Mouse (Mus musculus): ENCODE data around the gene Ergic1. TPM values are rescaled to one million over a fixed set of nuclear protein-coding genes. Genes with fewer than 3 reads are reported as not detected.
A peak's percentile ranks its signal among the peaks of the same experiment; 100 is the strongest.

The Ergic1 gene
- polyA plus RNA-seq, 1 experiment from 2014 or later, result 115 TPM

DNA sequence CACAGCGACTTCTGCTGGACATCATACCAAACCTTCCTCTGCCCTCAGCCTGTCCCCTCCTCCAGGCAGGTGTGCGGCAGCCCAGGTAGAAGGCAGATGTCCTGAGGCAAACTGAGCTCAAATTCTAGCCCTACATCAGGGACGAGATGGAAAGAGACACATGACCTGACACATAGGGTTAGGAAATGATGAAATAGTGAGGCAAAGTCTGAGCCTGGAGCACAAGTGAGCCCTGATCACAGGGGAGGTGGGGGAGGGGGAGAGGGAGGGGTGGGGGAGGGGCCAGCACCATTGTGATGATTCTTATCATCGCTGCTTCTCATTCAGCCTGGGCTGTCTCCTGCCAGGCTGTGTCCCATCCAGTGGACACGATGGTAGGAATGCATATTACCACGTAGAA, 40.6 kb downstream of the Ergic1 start:
- peak overlapping the region; percentile 67 for H3K27ac ChIP-seq (ENCODE audit: poor library complexity, severe bottlenecking)
- no peak overlapping the region for H3K4me2 ChIP-seq
- no peaks in the 10 kb centered on the region for H3K27me3 ChIP-seq (replicated peaks)
- peaks cover 39% of the 10 kb centered on the region for H3K4me1 ChIP-seq (replicated peaks)
- WGBS, result 46% methylated on average over 6 of the region's 6 CpGs
- H3K9ac ChIP-seq, result 0 out of 2 replicates have a peak overlapping the region, but pooled peaks have one; percentile 46
- H3K36me3 ChIP-seq, result peaks cover 13% of the 10 kb centered on the region; the same call in 1 of the 2 replicates
- 0 out of 2 replicates have a peak, but pooled peaks have one; percentile 9 for ATAC-seq (ENCODE audit: insufficient number of reproducible peaks, low FRiP score)
- H3K4me3 ChIP-seq, result no peak overlapping the region
- H3K9me3 ChIP-seq (replicated peaks), result no peaks in the 10 kb centered on the region

DNA sequence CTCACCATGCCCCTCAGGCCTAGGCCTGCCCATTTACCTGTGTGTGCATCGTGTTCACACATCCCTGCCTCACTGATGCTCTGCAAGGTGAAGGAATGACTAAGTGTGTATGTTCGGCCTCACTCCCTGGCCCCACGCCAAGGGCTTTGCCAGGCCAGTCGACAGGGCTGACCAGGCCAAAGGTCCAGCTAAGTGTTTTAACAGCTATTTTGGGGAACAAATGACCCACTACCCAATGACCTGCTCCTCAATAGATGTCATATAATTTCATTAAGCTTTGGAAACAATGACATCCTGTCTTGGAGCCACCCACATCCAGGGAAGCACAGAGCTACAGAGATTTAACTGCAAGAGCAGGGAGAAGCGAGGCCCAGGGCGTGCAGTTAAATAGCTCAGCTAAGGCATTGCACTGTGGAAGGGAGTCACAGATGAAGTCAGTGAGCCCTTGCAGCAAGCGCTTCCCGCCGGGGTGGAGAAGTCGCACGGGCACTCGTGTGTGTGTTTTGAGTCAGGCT, 41.1 kb downstream of the Ergic1 start:
- H3K36me3 ChIP-seq, result peaks cover 13% of the 10 kb centered on the region; the same call in 1 of the 2 replicates
- no peaks in the 10 kb centered on the region for H3K9me3 ChIP-seq (replicated peaks)
- H3K27ac ChIP-seq (ENCODE audit: poor library complexity, severe bottlenecking), result peak overlapping the region; percentile 67
- 58% methylated on average over 12 of the region's 12 CpGs for WGBS
- H3K4me3 ChIP-seq, result no peak overlapping the region
- peaks cover 34% of the 10 kb centered on the region for H3K4me1 ChIP-seq (replicated peaks)
- H3K27me3 ChIP-seq (replicated peaks), result no peaks in the 10 kb centered on the region
- no peak overlapping the region for H3K4me2 ChIP-seq
- H3K9ac ChIP-seq, result no peak overlapping the region; the same call in 1 of the 2 replicates
- 0 out of 2 replicates have a peak, but pooled peaks have one; percentile 16 for ATAC-seq (ENCODE audit: insufficient number of reproducible peaks, low FRiP score)

DNA sequence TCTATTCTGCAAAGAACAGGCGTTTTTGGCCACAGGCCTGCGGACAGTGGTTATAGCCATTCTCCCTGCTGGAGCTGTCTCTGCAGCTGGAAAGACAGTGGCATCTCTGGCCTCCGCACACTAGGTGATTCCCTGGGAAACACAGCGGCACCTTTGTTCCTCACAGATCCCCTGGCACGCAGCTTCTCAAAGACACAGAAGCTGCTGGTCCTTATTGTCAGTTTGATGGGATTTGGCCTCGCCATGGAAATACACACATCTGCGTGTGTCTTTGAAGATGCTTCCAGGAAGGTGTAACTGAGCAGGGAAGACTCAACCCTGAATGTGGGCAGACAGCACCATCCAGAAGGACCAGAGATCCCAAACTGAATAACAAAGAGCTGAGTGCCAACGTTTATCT, 42.0 kb downstream of the Ergic1 start:
- H3K4me2 ChIP-seq, result no peak overlapping the region
- 86% methylated on average over 8 of the region's 8 CpGs for WGBS
- no peaks in the 10 kb centered on the region for H3K27me3 ChIP-seq (replicated peaks)
- no peak overlapping the region for H3K9ac ChIP-seq
- no peak overlapping the region for H3K4me3 ChIP-seq
- peak overlapping the region; percentile 67; the same call in 1 of the 2 replicates for H3K27ac ChIP-seq (ENCODE audit: poor library complexity, severe bottlenecking)
- peaks cover 37% of the 10 kb centered on the region for H3K4me1 ChIP-seq (replicated peaks)
- H3K36me3 ChIP-seq, result peaks cover 16% of the 10 kb centered on the region; the same call in 1 of the 2 replicates
- no peak for ATAC-seq (ENCODE audit: insufficient number of reproducible peaks, low FRiP score)
- no peaks in the 10 kb centered on the region for H3K9me3 ChIP-seq (replicated peaks)

DNA sequence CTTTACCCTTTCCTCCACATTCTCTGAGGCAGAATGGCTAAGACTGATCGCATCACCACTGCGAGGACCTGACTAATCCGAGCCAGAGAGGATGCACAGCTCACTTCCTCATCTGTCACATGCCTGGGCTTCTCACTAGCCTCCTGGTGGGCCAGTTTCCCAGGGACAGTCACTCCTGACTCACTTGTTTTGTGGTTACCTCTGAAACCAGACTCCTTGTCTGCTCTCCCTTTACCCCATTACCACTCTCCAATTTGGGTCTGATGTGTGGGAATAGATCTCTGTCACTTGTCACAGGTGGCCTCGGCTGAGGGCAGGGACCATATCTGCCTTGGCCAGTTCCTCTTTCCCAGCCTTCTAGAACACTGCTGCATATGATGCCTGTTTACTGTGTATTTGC, 44.3 kb downstream of the Ergic1 start:
- Histone ChIP-seq H3K4me3 (no peak overlapping the region), H3K36me3 (peaks cover 36% of the 10 kb centered on the region), H3K27me3 (replicated peaks) (no peaks in the 10 kb centered on the region), H3K9me3 (replicated peaks) (no peaks in the 10 kb centered on the region), H3K4me2 (no peak overlapping the region), H3K27ac (ENCODE audit: poor library complexity, severe bottlenecking) (no peak overlapping the region), H3K9ac (no peak overlapping the region), H3K4me1 (replicated peaks) (peaks cover 51% of the 10 kb centered on the region)
- ATAC-seq (ENCODE audit: insufficient number of reproducible peaks, low FRiP score), result no peak
- WGBS, result 71% methylated on average over 4 of the region's 4 CpGs

DNA sequence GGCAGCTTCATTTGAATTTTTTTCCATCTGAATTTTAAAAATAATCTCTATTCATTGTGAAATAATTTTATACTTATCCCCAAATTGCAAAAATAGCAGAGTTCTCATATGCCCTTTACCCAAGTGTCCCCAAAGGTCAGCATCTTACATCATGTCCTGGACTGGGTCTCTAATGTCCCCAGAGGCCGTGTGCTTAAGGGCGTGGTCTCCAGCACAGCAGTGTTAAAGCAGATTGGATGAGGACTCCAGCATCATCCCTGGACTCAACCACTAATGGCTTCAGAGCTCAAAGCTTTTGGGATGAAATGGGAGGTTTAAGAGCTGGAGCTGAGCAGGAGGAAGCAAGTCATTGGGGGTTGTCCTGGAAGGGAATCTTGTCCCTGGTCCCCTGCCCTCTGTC, 45.2 kb downstream of the Ergic1 start:
- H3K9me3 ChIP-seq (replicated peaks), result no peaks in the 10 kb centered on the region
- no peak overlapping the region for H3K27ac ChIP-seq (ENCODE audit: poor library complexity, severe bottlenecking)
- no peak overlapping the region for H3K4me2 ChIP-seq
- H3K36me3 ChIP-seq, result peaks cover 36% of the 10 kb centered on the region
- H3K4me1 ChIP-seq (replicated peaks), result peaks cover 49% of the 10 kb centered on the region
- 80% methylated on average over 2 of the region's 2 CpGs for WGBS
- H3K4me3 ChIP-seq, result no peak overlapping the region
- no peak for ATAC-seq (ENCODE audit: insufficient number of reproducible peaks, low FRiP score)
- H3K9ac ChIP-seq, result no peak overlapping the region
- H3K27me3 ChIP-seq (replicated peaks), result no peaks in the 10 kb centered on the region

DNA sequence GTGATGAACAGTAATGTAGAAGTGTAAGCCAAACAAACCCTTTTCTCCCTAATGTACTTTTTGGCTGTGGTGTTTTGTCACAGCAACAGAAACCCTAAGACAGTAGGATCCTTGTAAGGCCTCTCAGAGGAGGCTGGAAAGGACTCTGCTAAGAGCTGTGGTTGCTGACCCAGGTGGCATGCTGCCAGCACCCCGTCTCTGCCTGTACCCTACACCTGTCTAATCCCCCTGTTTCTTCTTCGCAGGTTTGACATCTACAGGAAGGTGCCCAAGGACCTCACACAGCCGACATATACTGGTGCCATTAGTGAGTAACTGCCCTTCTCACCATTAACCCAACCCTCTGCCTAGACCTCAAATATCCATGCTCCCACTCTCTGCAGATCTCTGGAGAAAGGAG, 47.1 kb downstream of the Ergic1 start:
- ATAC-seq (ENCODE audit: insufficient number of reproducible peaks, low FRiP score), result no peak
- WGBS, result 90% methylated on average over 3 of the region's 3 CpGs
- no peak overlapping the region for H3K4me3 ChIP-seq
- no peaks in the 10 kb centered on the region for H3K27me3 ChIP-seq (replicated peaks)
- H3K4me1 ChIP-seq (replicated peaks), result peaks cover 43% of the 10 kb centered on the region
- H3K9ac ChIP-seq, result no peak overlapping the region
- peaks cover 36% of the 10 kb centered on the region for H3K36me3 ChIP-seq
- H3K4me2 ChIP-seq, result no peak overlapping the region
- peak overlapping the region; percentile 17; the same call in 1 of the 2 replicates for H3K27ac ChIP-seq (ENCODE audit: poor library complexity, severe bottlenecking)
- no peaks in the 10 kb centered on the region for H3K9me3 ChIP-seq (replicated peaks)

DNA sequence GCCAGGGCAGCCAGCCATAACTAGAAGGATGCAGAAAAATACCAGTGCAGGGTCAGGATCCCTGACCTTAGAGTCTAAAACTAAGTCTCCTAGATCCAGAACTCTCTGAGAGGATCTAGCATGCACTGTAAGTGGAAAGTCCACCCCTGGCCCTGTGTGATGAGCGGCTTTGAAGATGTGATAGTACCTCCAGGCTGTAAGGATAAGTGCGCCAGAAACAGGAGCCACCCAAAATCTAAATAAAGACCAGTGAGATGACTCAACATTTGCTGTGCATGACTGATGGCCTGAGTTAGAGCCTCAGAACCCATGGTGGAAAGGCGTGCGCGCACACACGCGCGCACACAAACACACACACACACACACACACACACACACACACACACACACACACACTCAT, 47.6 kb downstream of the Ergic1 start:
- Histone ChIP-seq H3K4me3 (no peak overlapping the region), H3K27me3 (replicated peaks) (no peaks in the 10 kb centered on the region), H3K36me3 (peaks cover 38% of the 10 kb centered on the region), H3K4me1 (replicated peaks) (peaks cover 44% of the 10 kb centered on the region), H3K9me3 (replicated peaks) (no peaks in the 10 kb centered on the region), H3K4me2 (no peak overlapping the region), H3K9ac (no peak overlapping the region), H3K27ac (ENCODE audit: poor library complexity, severe bottlenecking) (peak overlapping the region; percentile 17; the same call in 1 of the 2 replicates)
- ATAC-seq (ENCODE audit: insufficient number of reproducible peaks, low FRiP score), result 0 out of 2 replicates have a peak, but pooled peaks have one; percentile 47
- WGBS, result 83% methylated on average over 8 of the region's 8 CpGs

DNA sequence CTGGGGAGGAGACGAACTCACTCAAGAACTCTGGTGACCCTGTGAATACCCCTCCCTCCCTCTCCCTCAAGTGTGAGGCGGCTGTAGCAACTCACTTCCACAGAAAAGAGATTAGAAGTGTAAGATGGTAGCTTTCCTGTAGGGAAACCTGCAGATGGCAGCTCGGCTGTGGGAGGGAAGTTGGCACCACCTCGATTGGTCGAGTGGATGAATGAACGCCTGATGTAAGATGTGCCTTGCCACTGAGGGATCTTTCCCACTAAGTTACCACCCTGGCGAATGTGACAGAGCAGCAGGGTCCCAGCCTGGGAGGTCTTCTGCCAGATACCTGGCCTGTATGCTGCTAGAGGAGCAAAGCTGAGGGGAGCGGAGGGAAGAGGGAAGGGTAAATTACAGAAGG, 48.5 kb downstream of the Ergic1 start:
- H3K27me3 ChIP-seq (replicated peaks), result no peaks in the 10 kb centered on the region

DNA sequence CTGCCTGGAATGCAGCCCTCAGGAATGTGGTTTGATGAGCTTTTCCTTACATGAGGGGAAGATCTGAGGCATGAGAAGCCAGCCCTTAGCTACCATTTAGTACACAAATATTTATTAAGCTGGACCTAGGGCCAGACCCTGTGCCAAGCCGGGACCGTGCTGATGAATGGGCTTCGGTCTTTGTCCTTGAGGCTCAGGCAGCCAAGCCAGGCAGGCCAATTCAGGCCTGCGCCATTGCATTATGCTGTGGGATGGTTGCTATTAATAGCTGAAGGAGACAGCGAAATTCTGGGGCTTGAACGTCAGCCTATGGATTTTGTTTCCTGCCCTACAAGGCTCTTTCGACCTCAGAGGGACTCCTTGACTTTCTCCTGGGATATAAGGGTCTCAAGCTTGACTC, 50.0 kb downstream of the Ergic1 start:
- WGBS, result 43% methylated on average over 7 of the region's 7 CpGs
- Histone ChIP-seq H3K4me1 (replicated peaks) (peaks cover 54% of the 10 kb centered on the region), H3K36me3 (peaks cover 50% of the 10 kb centered on the region), H3K4me2 (no peak overlapping the region), H3K9ac (peak overlapping the region; percentile 32; the same call in 1 of the 2 replicates), H3K9me3 (replicated peaks) (no peaks in the 10 kb centered on the region), H3K27ac (ENCODE audit: poor library complexity, severe bottlenecking) (peak overlapping the region; percentile 90), H3K4me3 (no peak overlapping the region), H3K27me3 (replicated peaks) (no peaks in the 10 kb centered on the region)
- ATAC-seq (ENCODE audit: insufficient number of reproducible peaks, low FRiP score), result no peak

More for the DNA sequence above, 48.5 kb downstream of the Ergic1 start:
- Histone ChIP-seq H3K4me1 (replicated peaks) (peaks cover 53% of the 10 kb centered on the region), H3K27ac (ENCODE audit: poor library complexity, severe bottlenecking) (no peak overlapping the region), H3K9me3 (replicated peaks) (no peaks in the 10 kb centered on the region), H3K9ac (no peak overlapping the region), H3K4me3 (no peak overlapping the region), H3K36me3 (peaks cover 47% of the 10 kb centered on the region), H3K4me2 (no peak overlapping the region)
- WGBS, result 81% methylated on average over 8 of the region's 8 CpGs
- no peak for ATAC-seq (ENCODE audit: insufficient number of reproducible peaks, low FRiP score)

DNA sequence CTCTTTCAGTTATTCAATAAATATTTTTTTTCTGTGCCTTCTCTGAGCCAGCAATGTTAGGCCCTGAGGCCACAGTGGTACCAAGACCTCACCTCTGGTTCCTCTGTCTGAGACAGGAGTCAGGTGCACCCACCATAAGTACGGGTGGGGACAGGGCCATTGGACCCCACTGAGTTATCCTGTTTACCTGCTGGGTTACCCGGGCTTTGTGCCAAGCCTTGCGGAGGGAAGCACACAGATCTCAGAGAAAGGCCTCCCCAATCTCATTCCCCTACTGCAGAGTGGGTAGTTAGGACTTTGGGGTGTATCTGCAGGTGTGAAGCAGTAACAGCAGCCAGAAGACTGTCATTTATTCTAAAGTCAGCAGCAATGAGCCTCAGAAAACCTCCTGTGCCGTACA, 50.6 kb downstream of the Ergic1 start:
- Histone ChIP-seq H3K4me2 (no peak overlapping the region), H3K36me3 (peaks cover 55% of the 10 kb centered on the region), H3K27me3 (replicated peaks) (no peaks in the 10 kb centered on the region), H3K9me3 (replicated peaks) (no peaks in the 10 kb centered on the region), H3K9ac (peak overlapping the region; percentile 21), H3K4me1 (replicated peaks) (peaks cover 54% of the 10 kb centered on the region), H3K4me3 (no peak overlapping the region), H3K27ac (ENCODE audit: poor library complexity, severe bottlenecking) (peak overlapping the region; percentile 90)
- ATAC-seq (ENCODE audit: insufficient number of reproducible peaks, low FRiP score), result no peak
- WGBS, result 77% methylated on average over 4 of the region's 4 CpGs

DNA sequence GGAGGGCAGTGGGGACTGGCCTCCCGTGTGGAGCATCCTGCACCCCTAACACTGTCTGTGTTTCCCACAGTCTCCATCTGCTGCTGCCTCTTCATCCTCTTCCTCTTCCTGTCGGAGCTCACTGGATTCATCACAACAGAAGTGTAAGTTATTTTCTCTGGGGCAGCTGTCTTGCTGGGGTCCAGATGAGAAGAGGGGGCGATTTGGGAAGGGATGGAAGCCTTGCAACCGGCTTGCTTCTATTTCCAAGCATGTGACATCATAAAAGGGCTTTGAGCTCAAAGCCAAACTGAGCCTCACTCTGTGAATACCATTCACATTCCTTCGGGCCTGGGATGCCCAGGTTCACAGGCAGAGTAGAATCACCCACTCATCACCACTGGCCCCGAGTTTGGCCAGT, 53.0 kb downstream of the Ergic1 start:
- no peak for ATAC-seq (ENCODE audit: insufficient number of reproducible peaks, low FRiP score)
- H3K9me3 ChIP-seq (replicated peaks), result no peaks in the 10 kb centered on the region
- H3K4me2 ChIP-seq, result no peak overlapping the region
- H3K27ac ChIP-seq (ENCODE audit: poor library complexity, severe bottlenecking), result peak overlapping the region; percentile 29; the same call in 1 of the 2 replicates
- H3K36me3 ChIP-seq, result peaks cover 55% of the 10 kb centered on the region
- no peak overlapping the region; the same call in 1 of the 2 replicates for H3K9ac ChIP-seq
- H3K27me3 ChIP-seq (replicated peaks), result no peaks in the 10 kb centered on the region
- WGBS, result 68% methylated on average over 6 of the region's 6 CpGs
- no peak overlapping the region for H3K4me3 ChIP-seq
- H3K4me1 ChIP-seq (replicated peaks), result peaks cover 46% of the 10 kb centered on the region
